Mouse (Mus musculus): ENCODE results near the gene Lpin2. TPM values are rescaled to one million over a fixed set of nuclear protein-coding genes. Genes with fewer than 3 reads are reported as not detected.

Gene Lpin2
- polyA plus RNA-seq, 1 experiment from 2014 or later, result 53.5 TPM

DNA sequence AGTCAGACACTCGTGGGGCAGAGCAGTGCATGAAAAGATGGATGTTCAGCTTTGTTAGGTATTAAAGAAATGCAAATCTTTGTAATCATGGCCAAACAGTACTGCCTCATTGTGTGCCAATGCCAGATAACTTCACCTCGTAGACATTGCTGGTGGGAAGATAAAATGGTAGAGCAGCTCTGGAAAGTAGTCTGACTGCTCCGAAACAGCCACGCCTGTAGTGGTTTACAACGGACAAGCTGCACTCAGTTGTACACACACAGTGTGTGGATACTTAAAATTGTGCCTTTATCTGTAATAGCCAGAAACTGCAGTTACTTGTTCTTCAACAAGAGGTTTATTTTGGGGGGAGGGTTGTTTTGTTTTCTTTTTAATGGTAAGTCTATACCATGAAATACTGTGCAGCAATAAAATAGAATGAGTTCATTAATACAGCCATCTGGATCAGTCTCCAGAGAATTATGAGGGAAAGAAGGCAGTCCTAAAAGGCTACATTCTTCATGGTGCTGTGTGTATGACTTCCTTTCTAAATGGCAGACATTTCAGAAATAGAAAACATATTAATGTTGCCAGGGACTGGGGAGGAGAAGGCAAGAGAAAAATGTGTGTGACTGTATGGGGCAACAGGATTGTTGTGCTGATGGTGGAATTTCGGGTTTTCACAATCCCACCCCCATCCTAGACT lies 29.7 kb downstream of the Lpin2 start:
- H3K27ac ChIP-seq (ENCODE audit: low read depth, low read length), result no peak overlapping the region
- ATAC-seq (replicated peaks; ENCODE audit: low FRiP score), result no peak
- no peaks in the 10 kb centered on the region for H3K36me3 ChIP-seq (ENCODE audit: control insufficient read depth, insufficient read depth, low read length)
- H3K4me2 ChIP-seq (ENCODE audit: low read depth, low read length, severe bottlenecking), result no peak overlapping the region
- no peaks in the 10 kb centered on the region for H3K9me3 ChIP-seq (ENCODE audit: control insufficient read depth, low read length)
- DNase-seq (ENCODE audit: low spot score), result no peak
- no peak overlapping the region for H3K9ac ChIP-seq (ENCODE audit: low read length)
- H3K27me3 ChIP-seq (ENCODE audit: control insufficient read depth, insufficient read depth, low read length), result no peaks in the 10 kb centered on the region
- H3K4me3 ChIP-seq (ENCODE audit: low read depth, low read length), result no peak overlapping the region
- H3K4me1 ChIP-seq (replicated peaks; ENCODE audit: control insufficient read depth, insufficient read depth, low read length), result no peaks in the 10 kb centered on the region
- 81% methylated on average over 6 of the region's 6 CpGs for WGBS

DNA sequence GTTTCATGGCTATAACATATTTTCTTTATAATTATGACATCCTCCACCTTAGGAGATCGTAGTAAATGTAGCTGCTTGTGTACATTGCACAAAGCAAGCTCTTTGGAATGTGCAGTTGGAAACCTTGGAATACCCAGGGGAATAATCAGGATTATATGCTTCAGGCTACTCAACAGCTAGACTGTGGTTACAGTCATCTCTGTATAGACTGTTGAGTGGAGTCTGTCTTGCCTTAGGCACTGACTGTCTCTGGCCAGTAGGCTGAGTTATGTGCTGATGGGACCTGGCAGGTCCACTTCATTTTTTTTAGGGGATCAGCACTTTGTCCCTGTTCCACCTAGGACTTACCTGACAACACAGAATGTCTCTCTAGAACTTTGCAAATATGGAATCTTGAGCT lies 31.3 kb downstream of the Lpin2 start:
- Histone ChIP-seq H3K4me2 (ENCODE audit: low read depth, low read length, severe bottlenecking) (no peak overlapping the region), H3K4me1 (replicated peaks; ENCODE audit: control insufficient read depth, insufficient read depth, low read length) (no peaks in the 10 kb centered on the region), H3K9me3 (ENCODE audit: control insufficient read depth, low read length) (no peaks in the 10 kb centered on the region), H3K9ac (ENCODE audit: low read length) (no peak overlapping the region), H3K36me3 (ENCODE audit: control insufficient read depth, insufficient read depth, low read length) (no peaks in the 10 kb centered on the region; the same call in 1 of the 2 replicates), H3K4me3 (ENCODE audit: low read depth, low read length) (no peak overlapping the region), H3K27me3 (ENCODE audit: control insufficient read depth, insufficient read depth, low read length) (no peaks in the 10 kb centered on the region), H3K27ac (ENCODE audit: low read depth, low read length) (no peak overlapping the region)
- DNase-seq (ENCODE audit: low spot score) (no peak), ATAC-seq (replicated peaks; ENCODE audit: low FRiP score) (no peak)
- WGBS, result 89% methylated on average over 1 of the region's 1 CpGs

DNA sequence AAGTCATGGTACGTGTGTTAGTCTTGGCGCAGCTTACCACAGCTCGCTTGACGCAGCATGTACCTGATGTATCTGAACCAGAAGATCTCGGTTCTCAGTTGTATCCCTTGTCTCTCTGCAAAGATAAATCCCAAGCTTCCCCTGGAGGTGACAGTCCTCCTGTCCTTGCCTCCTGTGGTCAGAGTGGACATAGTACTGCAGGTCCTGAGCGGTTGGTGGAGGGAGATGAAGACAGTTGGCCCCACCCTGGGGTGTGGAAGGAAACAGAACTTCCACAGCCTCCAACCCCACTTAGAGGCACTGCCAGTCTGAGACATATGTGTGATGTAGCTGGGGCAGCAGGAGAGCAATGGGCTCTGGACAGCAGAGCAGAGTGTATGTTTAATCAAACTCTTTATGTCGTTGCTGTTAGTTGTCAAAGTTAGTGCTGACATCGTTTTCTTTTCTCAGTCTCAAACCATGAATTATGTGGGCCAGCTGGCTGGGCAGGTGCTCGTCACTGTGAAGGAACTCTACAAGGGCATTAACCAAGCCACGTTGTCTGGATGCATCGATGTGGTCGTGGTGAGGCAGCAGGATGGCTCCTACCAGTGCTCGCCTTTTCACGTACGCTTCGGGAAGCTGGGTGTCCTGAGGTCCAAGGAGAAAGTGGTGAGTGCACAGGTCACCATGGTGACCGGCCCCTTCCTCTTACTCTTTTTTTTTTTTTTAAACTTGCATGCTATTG lies 32.3 kb downstream of the Lpin2 start:
- Histone ChIP-seq H3K27me3 (ENCODE audit: control insufficient read depth, insufficient read depth, low read length) (no peaks in the 10 kb centered on the region), H3K4me3 (ENCODE audit: low read depth, low read length) (no peak overlapping the region), H3K27ac (ENCODE audit: low read depth, low read length) (no peak overlapping the region), H3K9me3 (ENCODE audit: control insufficient read depth, low read length) (no peaks in the 10 kb centered on the region), H3K36me3 (ENCODE audit: control insufficient read depth, insufficient read depth, low read length) (no peaks in the 10 kb centered on the region; the same call in 1 of the 2 replicates), H3K4me2 (ENCODE audit: low read depth, low read length, severe bottlenecking) (no peak overlapping the region), H3K4me1 (replicated peaks; ENCODE audit: control insufficient read depth, insufficient read depth, low read length) (no peaks in the 10 kb centered on the region), H3K9ac (ENCODE audit: low read length) (no peak overlapping the region)
- WGBS, result 91% methylated on average over 17 of the region's 17 CpGs
- ATAC-seq (replicated peaks; ENCODE audit: low FRiP score), result no peak
- DNase-seq (ENCODE audit: low spot score), result no peak

DNA sequence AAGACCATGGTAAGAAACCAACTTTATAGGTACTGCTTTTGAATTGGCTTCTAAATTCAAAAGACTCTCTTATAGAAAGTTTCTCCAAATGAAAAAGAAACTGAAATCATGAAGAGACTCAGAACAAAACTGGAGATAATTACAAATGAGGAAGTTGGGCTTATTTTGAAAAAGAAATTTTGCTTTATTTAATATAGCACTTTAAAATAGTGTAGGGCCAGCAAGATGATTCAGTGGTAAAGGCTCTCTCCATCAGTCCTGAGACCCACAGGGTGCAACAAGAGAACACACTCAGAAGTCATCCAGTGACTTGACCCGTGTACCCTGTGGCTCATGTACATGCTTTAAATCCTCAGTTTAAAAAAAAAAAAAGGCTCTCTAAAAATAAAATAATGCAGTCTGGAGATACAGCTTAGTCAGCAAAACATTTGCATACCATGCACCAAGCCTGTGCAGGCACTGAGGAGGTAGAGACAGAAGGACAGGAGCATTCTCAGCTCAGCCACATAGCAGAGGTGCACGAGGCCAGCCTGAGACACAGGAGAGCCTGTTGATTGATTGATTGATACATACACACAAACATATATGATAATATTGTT lies 33.0 kb downstream of the Lpin2 start:
- no peaks in the 10 kb centered on the region; the same call in 1 of the 2 replicates for H3K36me3 ChIP-seq (ENCODE audit: control insufficient read depth, insufficient read depth, low read length)
- H3K4me3 ChIP-seq (ENCODE audit: low read depth, low read length), result no peak overlapping the region
- WGBS, result 84% methylated on average over 2 of the region's 2 CpGs
- no peaks in the 10 kb centered on the region for H3K4me1 ChIP-seq (replicated peaks; ENCODE audit: control insufficient read depth, insufficient read depth, low read length)
- ATAC-seq (replicated peaks; ENCODE audit: low FRiP score), result no peak
- H3K27me3 ChIP-seq (ENCODE audit: control insufficient read depth, insufficient read depth, low read length), result no peaks in the 10 kb centered on the region
- H3K27ac ChIP-seq (ENCODE audit: low read depth, low read length), result no peak overlapping the region
- H3K4me2 ChIP-seq (ENCODE audit: low read depth, low read length, severe bottlenecking), result no peak overlapping the region
- no peak for DNase-seq (ENCODE audit: low spot score)
- H3K9ac ChIP-seq (ENCODE audit: low read length), result no peak overlapping the region
- no peaks in the 10 kb centered on the region for H3K9me3 ChIP-seq (ENCODE audit: control insufficient read depth, low read length)

DNA sequence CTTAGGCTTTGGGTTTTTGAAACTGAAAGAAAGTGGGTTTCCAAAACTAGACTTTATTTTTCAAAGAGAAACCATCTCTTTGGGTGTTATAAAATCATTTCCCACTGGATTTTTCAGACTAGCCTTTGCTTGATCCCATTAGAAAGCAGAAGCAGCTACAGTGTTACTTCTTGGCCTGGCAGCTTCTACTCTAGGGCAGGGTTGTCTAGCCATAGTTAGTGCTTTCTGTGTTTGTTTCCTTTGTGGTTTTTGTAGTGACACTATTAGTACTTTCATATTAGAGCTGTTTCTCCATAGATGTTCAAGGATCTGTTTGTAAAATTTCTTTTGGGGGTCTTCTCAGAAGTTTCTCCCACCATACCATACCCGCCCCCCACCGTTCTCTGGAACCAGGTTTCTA lies 33.9 kb downstream of the Lpin2 start:
- Histone ChIP-seq H3K9ac (ENCODE audit: low read length) (no peak overlapping the region), H3K4me2 (ENCODE audit: low read depth, low read length, severe bottlenecking) (no peak overlapping the region), H3K9me3 (ENCODE audit: control insufficient read depth, low read length) (no peaks in the 10 kb centered on the region), H3K27me3 (ENCODE audit: control insufficient read depth, insufficient read depth, low read length) (no peaks in the 10 kb centered on the region), H3K36me3 (ENCODE audit: control insufficient read depth, insufficient read depth, low read length) (no peaks in the 10 kb centered on the region; the same call in 1 of the 2 replicates), H3K27ac (ENCODE audit: low read depth, low read length) (no peak overlapping the region), H3K4me1 (replicated peaks; ENCODE audit: control insufficient read depth, insufficient read depth, low read length) (no peaks in the 10 kb centered on the region), H3K4me3 (ENCODE audit: low read depth, low read length) (no peak overlapping the region)
- DNase-seq (ENCODE audit: low spot score) (no peak), ATAC-seq (replicated peaks; ENCODE audit: low FRiP score) (no peak)
- 91% methylated on average over 2 of the region's 2 CpGs for WGBS

DNA sequence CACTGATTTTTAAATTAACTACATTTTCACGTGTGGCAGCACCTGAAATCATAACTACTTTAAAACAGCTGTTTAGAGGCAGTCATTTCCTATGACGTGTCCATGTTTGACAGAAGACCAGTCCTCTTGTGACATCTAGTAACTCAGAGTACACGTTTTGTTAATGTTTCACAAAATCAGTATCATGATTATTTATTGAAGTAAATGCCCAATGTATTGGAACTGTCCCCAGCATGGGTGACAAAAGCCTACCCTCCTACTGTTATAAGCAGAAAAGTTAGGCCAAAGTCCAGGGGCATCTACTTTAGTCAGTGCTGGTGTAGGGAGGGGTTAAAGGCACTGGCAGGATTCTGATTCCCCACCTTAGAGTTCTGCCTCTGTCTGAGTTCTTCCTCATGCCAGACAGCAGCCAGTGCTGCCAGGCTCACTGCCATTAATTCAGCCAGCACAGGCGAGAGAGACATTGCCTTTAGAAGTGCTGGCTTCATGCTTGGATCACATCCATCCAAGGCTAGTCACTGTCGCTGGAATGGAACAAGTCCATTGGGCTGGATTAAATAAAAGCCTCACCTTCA lies 34.8 kb downstream of the Lpin2 start:
- 95% methylated on average over 5 of the region's 5 CpGs for WGBS

DNA sequence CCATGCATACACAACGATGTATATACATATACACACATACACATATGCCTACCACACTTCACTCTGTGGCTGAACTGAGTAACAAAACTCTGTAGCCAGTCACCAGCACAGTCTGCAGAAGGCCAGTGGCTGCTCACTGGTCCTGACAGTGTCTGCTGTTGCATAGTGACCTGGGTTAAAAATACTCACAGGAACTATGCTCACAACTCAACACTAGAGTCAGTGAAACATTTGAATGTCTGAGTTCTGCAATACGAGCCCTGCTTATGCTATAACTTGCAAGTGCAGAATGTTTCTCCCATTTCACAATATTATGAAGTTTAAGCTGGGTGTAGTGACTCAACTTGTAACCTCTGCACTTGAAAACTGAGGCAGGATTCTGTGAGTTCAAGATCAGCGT lies 39.0 kb downstream of the Lpin2 start:
- H3K27me3 ChIP-seq (ENCODE audit: control insufficient read depth, insufficient read depth, low read length), result no peaks in the 10 kb centered on the region
- no peak overlapping the region for H3K4me3 ChIP-seq (ENCODE audit: low read depth, low read length)
- H3K9me3 ChIP-seq (ENCODE audit: control insufficient read depth, low read length), result no peaks in the 10 kb centered on the region
- no peak overlapping the region for H3K4me2 ChIP-seq (ENCODE audit: low read depth, low read length, severe bottlenecking)
- no peak for ATAC-seq (replicated peaks; ENCODE audit: low FRiP score)
- H3K4me1 ChIP-seq (replicated peaks; ENCODE audit: control insufficient read depth, insufficient read depth, low read length), result no peaks in the 10 kb centered on the region
- no peaks in the 10 kb centered on the region; the same call in 1 of the 2 replicates for H3K36me3 ChIP-seq (ENCODE audit: control insufficient read depth, insufficient read depth, low read length)
- H3K9ac ChIP-seq (ENCODE audit: low read length), result no peak overlapping the region
- WGBS, result 90% methylated on average over 3 of the region's 3 CpGs
- DNase-seq (ENCODE audit: low spot score), result no peak
- no peak overlapping the region for H3K27ac ChIP-seq (ENCODE audit: low read depth, low read length)

More for the DNA sequence above, 34.8 kb downstream of the Lpin2 start:
- Histone ChIP-seq H3K9me3 (ENCODE audit: control insufficient read depth, low read length) (no peaks in the 10 kb centered on the region), H3K4me1 (replicated peaks; ENCODE audit: control insufficient read depth, insufficient read depth, low read length) (no peaks in the 10 kb centered on the region), H3K9ac (ENCODE audit: low read length) (no peak overlapping the region), H3K27me3 (ENCODE audit: control insufficient read depth, insufficient read depth, low read length) (no peaks in the 10 kb centered on the region), H3K36me3 (ENCODE audit: control insufficient read depth, insufficient read depth, low read length) (no peaks in the 10 kb centered on the region; the same call in 1 of the 2 replicates), H3K4me3 (ENCODE audit: low read depth, low read length) (no peak overlapping the region), H3K27ac (ENCODE audit: low read depth, low read length) (no peak overlapping the region), H3K4me2 (ENCODE audit: low read depth, low read length, severe bottlenecking) (no peak overlapping the region)
- DNase-seq (ENCODE audit: low spot score), result no peak
- ATAC-seq (replicated peaks; ENCODE audit: low FRiP score), result no peak

DNA sequence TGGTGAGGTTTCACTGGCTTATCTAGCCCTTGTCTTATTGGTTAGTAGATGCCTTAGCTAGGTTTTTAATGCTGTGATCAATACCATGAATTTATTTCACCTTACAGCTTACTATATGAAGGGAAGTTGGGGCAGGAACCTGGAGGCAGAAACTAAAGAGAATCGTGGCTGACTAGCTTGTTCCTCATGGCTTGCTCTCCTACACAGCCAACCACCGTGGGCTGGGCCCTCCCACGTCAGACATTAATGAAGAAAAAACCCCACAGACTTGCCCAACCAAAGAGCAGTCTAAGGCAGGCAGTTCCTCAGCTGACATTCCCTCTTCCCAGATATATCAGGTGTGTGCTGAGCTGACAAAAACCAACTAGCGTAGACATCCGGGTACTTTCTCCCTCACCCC lies 41.3 kb downstream of the Lpin2 start:
- WGBS, result 89% methylated on average over 5 of the region's 5 CpGs
- H3K9me3 ChIP-seq (ENCODE audit: control insufficient read depth, low read length), result no peaks in the 10 kb centered on the region
- H3K4me1 ChIP-seq (replicated peaks; ENCODE audit: control insufficient read depth, insufficient read depth, low read length), result no peaks in the 10 kb centered on the region
- no peak overlapping the region for H3K4me2 ChIP-seq (ENCODE audit: low read depth, low read length, severe bottlenecking)
- no peaks in the 10 kb centered on the region; the same call in 1 of the 2 replicates for H3K36me3 ChIP-seq (ENCODE audit: control insufficient read depth, insufficient read depth, low read length)
- H3K27me3 ChIP-seq (ENCODE audit: control insufficient read depth, insufficient read depth, low read length), result no peaks in the 10 kb centered on the region
- ATAC-seq (replicated peaks; ENCODE audit: low FRiP score), result no peak
- no peak for DNase-seq (ENCODE audit: low spot score)
- H3K27ac ChIP-seq (ENCODE audit: low read depth, low read length), result no peak overlapping the region
- no peak overlapping the region for H3K9ac ChIP-seq (ENCODE audit: low read length)
- H3K4me3 ChIP-seq (ENCODE audit: low read depth, low read length), result no peak overlapping the region
